In genomic region chr10:61697028-61697427, GRCm38 (mm10) we compare ENCODE assay signal across 8 mouse cellular contexts. TPM values are rescaled to one million over a fixed set of nuclear protein-coding genes. Genes with fewer than 3 reads are reported as not detected.
DNase-seq lines count a peak whose midpoint lies in the region; ATAC-seq and TF ChIP-seq lines count a peak whose summit lies in the region.

No protein-coding gene starts in this region.

- H3K27ac ChIP-seq in hindbrain, postnatal 0 days, result no peak overlapping the region
- no peak overlapping the region for H3K27ac ChIP-seq in liver, embryonic 15.5 days (replicated peaks)

- no peaks in the 10 kb centered on the region for H3K9me3 ChIP-seq in hindbrain, postnatal 0 days (ENCODE audit: low read length)
- H3K9me3 ChIP-seq in liver, embryonic 15.5 days (replicated peaks), result no peaks in the 10 kb centered on the region

- WGBS in hindbrain, postnatal 0 days, result 89% methylated on average over 2 of the region's 2 CpGs
- 73% methylated on average over 2 of the region's 2 CpGs for WGBS in liver, embryonic 15.5 days (ENCODE audit: insufficient replicate concordance)

- H3K4me2 ChIP-seq in hindbrain, postnatal 0 days (ENCODE audit: low read depth, low read length), result peak overlapping the region; percentile 91
- H3K4me2 ChIP-seq in liver, embryonic 15.5 days, result peak overlapping the region; percentile 98

- TF ChIP-seq CTCF in hindbrain, postnatal 0 days (IDR thresholded peaks at IDR 0.05; ENCODE audit: low read depth), result no peak

- peak overlapping the region; percentile 78 for H3K4me3 ChIP-seq in hindbrain, postnatal 0 days (ENCODE audit: low read length)
- H3K4me3 ChIP-seq in liver, embryonic 15.5 days (replicated peaks), result peak overlapping the region; percentile 90

- H3K9ac ChIP-seq in hindbrain, postnatal 0 days (replicated peaks; ENCODE audit: low read length), result no peak overlapping the region
- H3K9ac ChIP-seq in liver, embryonic 15.5 days, result peak overlapping the region; percentile 78; the same call in 1 of the 2 replicates

- peaks cover 13% of the 10 kb centered on the region for H3K4me1 ChIP-seq in hindbrain, postnatal 0 days (ENCODE audit: insufficient read depth, low read length)
- H3K4me1 ChIP-seq in liver, embryonic 15.5 days (replicated peaks), result peaks cover 29% of the 10 kb centered on the region

- DNase-seq in cerebellum, adult 11-12 months, result peak; percentile 36
- no peak for DNase-seq in cerebellum, adult 8-10 months
- DNase-seq in adrenal gland, postnatal 36 days, result peak; percentile 51 to 58
- no peak for DNase-seq in hindbrain, postnatal 0 days (ENCODE audit: low spot score)
- no peak for DNase-seq in left cerebral cortex, adult 18-20 months (ENCODE audit: low spot score in 2 of 2)
- no peak for DNase-seq in yolk sac, embryonic 10.5 days (ENCODE audit: low spot score)
- DNase-seq in thymus, postnatal 36 days, result no peak

- no peak for ATAC-seq in hindbrain, postnatal 0 days
- ATAC-seq in liver, embryonic 15.5 days (ENCODE audit: insufficient read depth), result no peak

- H3K36me3 ChIP-seq in hindbrain, postnatal 0 days (ENCODE audit: insufficient read depth, low read length), result peaks cover 14% of the 10 kb centered on the region; the same call in 1 of the 2 replicates
- peaks cover 32% of the 10 kb centered on the region for H3K36me3 ChIP-seq in liver, embryonic 15.5 days (replicated peaks)

- H3K27me3 ChIP-seq in hindbrain, postnatal 0 days (ENCODE audit: insufficient read depth, low read length), result no peaks in the 10 kb centered on the region
- H3K27me3 ChIP-seq in liver, embryonic 15.5 days, result no peaks in the 10 kb centered on the region

RNA-seq across cellular contexts. Expression of gene Tysnd1, which starts 1.7 kb away (rescaled TPM):
- 100 to 1,000 TPM in 1 of 2 experiments, 10 to 100 TPM in 1; 66.4 to 113 TPM for total RNA-seq in adrenal gland, postnatal 36 days (2021)
- total RNA-seq in hindbrain, postnatal 0 days (2014; rRNA removed), result 70.5 and 84.8 TPM in 2 replicates
- polyA plus RNA-seq in hindbrain, postnatal 0 days (2015; fragmentation: Nextera tagmentation; extraction: Ambion mirVana), result 31.8 and 32.2 TPM in 2 replicates
- polyA plus RNA-seq in liver, embryonic 15.5 days (2015; fragmentation: Nextera tagmentation; extraction: Ambion mirVana), result 17.6 and 22.1 TPM in 2 replicates
- 10 to 100 TPM; 22.0 to 23.1 TPM for total RNA-seq in left cerebral cortex, adult 18-20 months (2021)

RNA-seq across cellular contexts. Expression of gene Sar1a, which starts 16.9 kb away (rescaled TPM):
- total RNA-seq in adrenal gland, postnatal 36 days (2021), result 100 to 1,000 TPM; 198 to 208 TPM
- 125 and 133 TPM in 2 replicates for total RNA-seq in hindbrain, postnatal 0 days (2014; rRNA removed)
- polyA plus RNA-seq in hindbrain, postnatal 0 days (2015; fragmentation: Nextera tagmentation; extraction: Ambion mirVana), result 188 and 189 TPM in 2 replicates
- polyA plus RNA-seq in liver, embryonic 15.5 days (2015; fragmentation: Nextera tagmentation; extraction: Ambion mirVana), result 66.5 and 73.0 TPM in 2 replicates
- total RNA-seq in left cerebral cortex, adult 18-20 months (2021), result 100 to 1,000 TPM; 122 to 128 TPM

RNA-seq across cellular contexts. Expression of gene Aifm2, which starts 18.0 kb away (rescaled TPM):
- 100 to 1,000 TPM; 187 to 377 TPM for total RNA-seq in adrenal gland, postnatal 36 days (2021)
- total RNA-seq in hindbrain, postnatal 0 days (2014; rRNA removed), result 21.0 and 28.4 TPM in 2 replicates
- polyA plus RNA-seq in hindbrain, postnatal 0 days (2015; fragmentation: Nextera tagmentation; extraction: Ambion mirVana), result 14.5 and 14.6 TPM in 2 replicates
- polyA plus RNA-seq in liver, embryonic 15.5 days (2015; fragmentation: Nextera tagmentation; extraction: Ambion mirVana), result 4.4 TPM in 2 replicates
- total RNA-seq in left cerebral cortex, adult 18-20 months (2021), result 1 to 10 TPM; 9.3 to 9.8 TPM

RNA-seq across cellular contexts. Expression of gene Ppa1, which starts 48.7 kb away (rescaled TPM):
- 100 to 1,000 TPM; 133 to 148 TPM for total RNA-seq in adrenal gland, postnatal 36 days (2021)
- total RNA-seq in hindbrain, postnatal 0 days (2014; rRNA removed), result 66.9 and 80.6 TPM in 2 replicates
- polyA plus RNA-seq in hindbrain, postnatal 0 days (2015; fragmentation: Nextera tagmentation; extraction: Ambion mirVana), result 185 and 186 TPM in 2 replicates
- polyA plus RNA-seq in liver, embryonic 15.5 days (2015; fragmentation: Nextera tagmentation; extraction: Ambion mirVana), result 91.9 and 92.6 TPM in 2 replicates
- total RNA-seq in left cerebral cortex, adult 18-20 months (2021), result 100 to 1,000 TPM; 113 to 114 TPM

Comparison
In these comparisons a context has a peak if more than half of its experiments do, and no peak if none do; other contexts are left out.
1. DNase-seq: peak in cerebellum, adult 11-12 months (single experiment) and adrenal gland, postnatal 36 days (2 of 2); none in cerebellum, adult 8-10 months (single experiment), hindbrain, postnatal 0 days (single experiment), left cerebral cortex, adult 18-20 months (0 of 2), yolk sac, embryonic 10.5 days (single experiment) and thymus, postnatal 36 days (0 of 2).